Mouse (Mus musculus): ENCODE results near the gene Sly. TPM values are rescaled to one million over a fixed set of nuclear protein-coding genes. Genes with fewer than 3 reads are reported as not detected.
"Not testable (repeated sequence)": the region's sequence is repeated elsewhere in the genome, so short reads cannot be mapped to it uniquely, and the experiment has no call there.

Sly gene
- total RNA-seq (2014; rRNA removed): not detected in 2 replicates
- not detected in 2 replicates for polyA plus RNA-seq (2015; fragmentation: Nextera tagmentation; extraction: Ambion mirVana)

GRCm38 (mm10) chrY:57186888-57187287 is at the start of gene Sly:
Gene Sly, plus strand, starts transcription at chrY:57187188.
- H3K9me3 ChIP-seq (ENCODE audit: low read length); H3K9ac ChIP-seq (replicated peaks; ENCODE audit: low read length, poor library complexity, severe bottlenecking); H3K36me3 ChIP-seq (ENCODE audit: insufficient read depth, low read length); H3K4me1 ChIP-seq (ENCODE audit: insufficient read depth, low read length); DNase-seq (ENCODE audit: low spot score); H3K27ac ChIP-seq (ENCODE audit: low read depth, low read length); H3K27me3 ChIP-seq (ENCODE audit: insufficient read depth, low read length); H3K4me2 ChIP-seq (ENCODE audit: low read depth, low read length, poor library complexity, severe bottlenecking); H3K4me3 ChIP-seq (ENCODE audit: low read depth, low read length); ATAC-seq (ENCODE audit: low FRiP score): not testable (repeated sequence)
- WGBS: no CpG with 5 or more reads among the region's 5 CpGs

All from midbrain, postnatal 0 days (tissue).